Mouse (Mus musculus): ENCODE measurements at regions not wholly inside any gene's neighbourhood (a gene's known extent, or its start where the extent isn't known, plus 50 kb on each side); places are given as distances from the start of the nearest gene placed in this dataset.

GRCm38 (mm10) chr7:113021412-113021811 lies 67.7 kb downstream of the Rassf10 start:
- TF ChIP-seq CTCF (conservative IDR thresholded peaks at IDR 0.05; ENCODE audit: low read length): no peak
- TF ChIP-seq POU5F1 (IDR thresholded peaks at IDR 0.05; ENCODE audit: borderline replicate concordance, low read length): no peak
